Mouse (Mus musculus): Measurements from ENCODE around the gene 1700102P08Rik. TPM values are rescaled to one million over a fixed set of nuclear protein-coding genes. Genes with fewer than 3 reads are reported as not detected.
A peak's percentile ranks its signal among the peaks of the same experiment; 100 is the strongest.

1700102P08Rik gene
- polyA plus RNA-seq, 2 experiments = 0.96 to 1.0 TPM

DNA sequence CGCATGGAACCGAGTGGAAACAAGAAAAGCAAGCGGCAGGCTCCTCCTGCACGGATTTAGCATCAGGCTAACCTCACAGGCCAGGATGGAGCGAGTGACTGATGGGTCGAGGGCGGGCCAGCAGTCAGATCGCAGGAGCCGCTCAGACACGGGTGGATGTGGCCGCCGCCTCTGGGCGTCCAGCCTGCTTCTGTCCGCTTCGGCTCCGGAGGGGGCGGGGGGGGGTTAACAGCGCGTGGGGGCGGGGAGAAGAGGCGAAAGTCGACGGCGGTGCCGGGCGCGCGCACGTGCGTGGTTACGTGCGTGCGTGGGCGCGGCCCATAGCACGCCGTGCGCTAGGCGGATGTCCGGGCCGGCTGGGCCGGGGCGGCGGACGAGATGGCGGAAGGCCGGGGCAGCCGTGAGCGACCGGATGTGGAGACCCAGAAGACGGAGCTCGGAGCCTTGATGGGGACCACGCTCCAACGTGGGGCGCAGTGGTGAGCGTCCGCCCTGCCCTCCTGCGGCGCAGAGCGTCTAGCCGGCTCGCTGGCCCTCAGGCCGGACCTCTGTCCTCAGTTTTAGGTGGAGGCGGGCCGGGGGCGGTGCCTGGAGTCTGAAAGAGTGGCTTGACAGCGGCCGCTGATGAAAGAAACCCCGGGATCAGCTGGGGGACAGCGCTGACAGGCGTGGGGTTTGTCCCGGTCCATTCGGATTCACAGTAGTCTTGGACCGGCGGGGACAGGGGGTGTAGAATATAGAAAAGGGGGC lies 44.9 kb upstream of the 1700102P08Rik start, which contains the start of gene Usp4:
Gene Usp4, plus strand, starts transcription at position 314 of the 750 bp plus-strand sequence.
- Histone ChIP-seq H3K27me3 (ENCODE audit: control insufficient read depth, insufficient read depth, low read length) (no peaks in the 10 kb centered on the region), H3K27ac (replicated peaks; ENCODE audit: low read depth, low read length) (peak within 1 kb of the TSS; percentile 96), H3K4me3 (replicated peaks; ENCODE audit: low read length) (peak within 1 kb of the TSS; percentile 92), H3K4me2 (replicated peaks; ENCODE audit: low read depth, low read length, severe bottlenecking) (peak within 1 kb of the TSS; percentile 75), H3K4me1 (ENCODE audit: control insufficient read depth, insufficient read depth, low read length) (peaks cover 7% of the 10 kb centered on the region), H3K9ac (ENCODE audit: low read depth, low read length, severe bottlenecking) (peak within 1 kb of the TSS; percentile 87), H3K9me3 (ENCODE audit: control insufficient read depth, low read length) (no peaks in the 10 kb centered on the region), H3K36me3 (ENCODE audit: control insufficient read depth, insufficient read depth, low read length) (peaks cover 34% of the 10 kb centered on the region)
- WGBS = under 1% methylated on average over 47 of the region's 75 CpGs
- peak; percentile 68; the same call in 1 of the 2 replicates for TF ChIP-seq POLR2A (IDR thresholded peaks at IDR 0.05; ENCODE audit: borderline replicate concordance, extremely low read depth, insufficient read depth, insufficient read length)
- DNase-seq (ENCODE audit: low spot score) = peak; percentile 93
- ATAC-seq (ENCODE audit: low FRiP score, low read depth) = peak; percentile 95

DNA sequence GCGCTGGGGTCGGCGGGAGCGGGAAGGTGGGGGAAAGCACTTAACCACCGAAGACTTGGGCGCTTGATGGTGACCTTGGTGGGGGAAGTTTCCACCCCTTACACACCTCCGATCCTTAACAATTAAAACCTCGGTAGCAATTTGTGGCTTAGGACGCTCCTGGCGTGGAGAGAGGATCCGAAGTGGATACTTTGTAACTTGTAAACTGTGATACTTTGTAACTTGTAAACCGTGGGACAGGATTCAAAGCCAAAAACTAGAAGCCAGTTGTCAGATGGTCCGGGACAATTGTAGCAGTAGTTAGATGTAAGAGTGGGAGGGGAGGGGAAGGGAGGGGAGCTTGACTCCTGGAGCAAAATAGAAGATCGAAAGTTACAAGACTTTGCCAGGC lies 44.3 kb upstream of the 1700102P08Rik start:
- DNase-seq (ENCODE audit: low spot score) (no peak), ATAC-seq (ENCODE audit: low FRiP score, low read depth) (no peak)
- no peak for TF ChIP-seq POLR2A (IDR thresholded peaks at IDR 0.05; ENCODE audit: borderline replicate concordance, extremely low read depth, insufficient read depth, insufficient read length)
- Histone ChIP-seq H3K4me2 (replicated peaks; ENCODE audit: low read depth, low read length, severe bottlenecking) (peak overlapping the region; percentile 75), H3K9me3 (ENCODE audit: control insufficient read depth, low read length) (no peaks in the 10 kb centered on the region), H3K9ac (ENCODE audit: low read depth, low read length, severe bottlenecking) (peak overlapping the region; percentile 87), H3K27me3 (ENCODE audit: control insufficient read depth, insufficient read depth, low read length) (no peaks in the 10 kb centered on the region), H3K27ac (replicated peaks; ENCODE audit: low read depth, low read length) (peak overlapping the region; percentile 96), H3K36me3 (ENCODE audit: control insufficient read depth, insufficient read depth, low read length) (peaks cover 40% of the 10 kb centered on the region), H3K4me3 (replicated peaks; ENCODE audit: low read length) (peak overlapping the region; percentile 92), H3K4me1 (ENCODE audit: control insufficient read depth, insufficient read depth, low read length) (peaks cover 7% of the 10 kb centered on the region)
- 5% methylated on average over 14 of the region's 14 CpGs for WGBS

DNA sequence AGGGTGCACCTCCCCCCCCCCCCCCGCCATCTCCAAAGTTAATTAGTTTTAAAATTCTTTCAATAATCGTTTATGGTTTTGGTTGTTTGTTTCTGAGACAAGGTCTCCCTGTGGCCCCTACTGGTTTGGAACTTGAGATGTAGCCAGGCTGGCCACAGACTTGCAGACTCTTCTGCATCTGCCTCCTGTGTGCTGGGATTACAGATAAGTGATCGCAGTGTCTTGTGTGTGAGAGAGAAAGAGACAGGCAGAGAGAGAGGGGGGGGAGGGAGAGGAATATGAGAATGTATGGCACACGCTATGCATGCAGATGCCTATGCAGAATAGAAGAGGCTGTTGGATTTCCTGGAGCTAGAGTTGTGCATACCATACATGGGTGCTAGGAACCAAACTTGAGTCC lies 42.9 kb upstream of the 1700102P08Rik start:
- Histone ChIP-seq H3K27me3 (ENCODE audit: control insufficient read depth, insufficient read depth, low read length) (no peaks in the 10 kb centered on the region), H3K4me1 (ENCODE audit: control insufficient read depth, insufficient read depth, low read length) (peaks cover 7% of the 10 kb centered on the region), H3K4me3 (replicated peaks; ENCODE audit: low read length) (no peak overlapping the region), H3K4me2 (replicated peaks; ENCODE audit: low read depth, low read length, severe bottlenecking) (no peak overlapping the region), H3K9me3 (ENCODE audit: control insufficient read depth, low read length) (no peaks in the 10 kb centered on the region), H3K36me3 (ENCODE audit: control insufficient read depth, insufficient read depth, low read length) (peaks cover 54% of the 10 kb centered on the region), H3K27ac (replicated peaks; ENCODE audit: low read depth, low read length) (no peak overlapping the region), H3K9ac (ENCODE audit: low read depth, low read length, severe bottlenecking) (no peak overlapping the region)
- TF ChIP-seq POLR2A (IDR thresholded peaks at IDR 0.05; ENCODE audit: borderline replicate concordance, extremely low read depth, insufficient read depth, insufficient read length) = no peak
- WGBS = 98% methylated on average over 4 of the region's 4 CpGs
- ATAC-seq (ENCODE audit: low FRiP score, low read depth) = no peak
- no peak for DNase-seq (ENCODE audit: low spot score)

DNA sequence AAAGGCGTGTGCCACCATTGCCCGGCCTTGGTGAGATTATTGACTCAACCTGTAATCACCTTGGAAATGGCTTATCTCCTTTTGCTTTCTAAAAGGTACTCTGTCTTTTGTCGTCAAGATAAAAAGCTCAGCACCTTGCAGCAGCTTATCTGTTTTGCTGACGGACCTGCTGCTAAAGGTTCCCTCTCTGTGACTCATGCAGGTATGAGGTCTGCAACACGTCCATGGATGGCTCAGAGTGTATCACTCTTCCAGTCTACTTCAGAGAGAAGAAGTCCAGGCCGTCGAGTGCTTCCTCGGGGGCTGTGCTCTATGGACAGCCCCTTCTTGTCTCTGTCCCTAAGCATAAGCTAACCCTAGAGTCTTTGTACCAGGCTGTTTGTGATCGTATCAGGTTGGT lies 14.4 kb upstream of the 1700102P08Rik start:
- no peaks in the 10 kb centered on the region for H3K9me3 ChIP-seq (ENCODE audit: control insufficient read depth, low read length)
- no peak overlapping the region for H3K27ac ChIP-seq (replicated peaks; ENCODE audit: low read depth, low read length)
- no peaks in the 10 kb centered on the region for H3K4me1 ChIP-seq (ENCODE audit: control insufficient read depth, insufficient read depth, low read length)
- TF ChIP-seq POLR2A (IDR thresholded peaks at IDR 0.05; ENCODE audit: borderline replicate concordance, extremely low read depth, insufficient read depth, insufficient read length) = no peak
- no peak overlapping the region for H3K4me3 ChIP-seq (replicated peaks; ENCODE audit: low read length)
- H3K9ac ChIP-seq (ENCODE audit: low read depth, low read length, severe bottlenecking) = no peak overlapping the region
- no peak overlapping the region for H3K4me2 ChIP-seq (replicated peaks; ENCODE audit: low read depth, low read length, severe bottlenecking)
- no peak for DNase-seq (ENCODE audit: low spot score)
- H3K27me3 ChIP-seq (ENCODE audit: control insufficient read depth, insufficient read depth, low read length) = no peaks in the 10 kb centered on the region
- 89% methylated on average over 9 of the region's 9 CpGs for WGBS
- ATAC-seq (ENCODE audit: low FRiP score, low read depth) = no peak
- peaks cover 97% of the 10 kb centered on the region for H3K36me3 ChIP-seq (ENCODE audit: control insufficient read depth, insufficient read depth, low read length)

DNA sequence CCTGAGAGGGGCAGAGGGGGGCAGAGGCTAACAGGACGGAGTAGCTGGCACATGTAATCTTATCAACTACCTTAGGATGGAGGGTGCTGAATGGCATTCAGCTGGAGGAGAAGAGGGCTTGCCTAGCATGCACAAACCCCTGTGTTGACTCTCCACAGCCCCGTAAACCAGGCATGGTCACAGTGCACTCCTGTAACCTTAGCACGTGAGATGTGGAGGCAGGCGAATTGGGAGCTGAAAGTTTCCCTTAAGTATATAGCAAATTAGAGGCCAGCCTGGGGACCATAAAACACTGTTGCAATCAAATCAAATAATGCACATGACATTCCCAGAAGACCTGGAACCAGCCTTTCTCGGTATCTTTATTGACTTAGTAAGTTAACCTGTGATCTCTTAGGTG lies 13.9 kb upstream of the 1700102P08Rik start:
- H3K36me3 ChIP-seq (ENCODE audit: control insufficient read depth, insufficient read depth, low read length) = peaks cover 97% of the 10 kb centered on the region
- H3K4me2 ChIP-seq (replicated peaks; ENCODE audit: low read depth, low read length, severe bottlenecking) = no peak overlapping the region
- WGBS = 74% methylated on average over 5 of the region's 5 CpGs
- H3K9me3 ChIP-seq (ENCODE audit: control insufficient read depth, low read length) = no peaks in the 10 kb centered on the region
- no peak overlapping the region for H3K9ac ChIP-seq (ENCODE audit: low read depth, low read length, severe bottlenecking)
- H3K4me3 ChIP-seq (replicated peaks; ENCODE audit: low read length) = no peak overlapping the region
- ATAC-seq (ENCODE audit: low FRiP score, low read depth) (no peak), DNase-seq (ENCODE audit: low spot score) (no peak)
- no peak overlapping the region for H3K27ac ChIP-seq (replicated peaks; ENCODE audit: low read depth, low read length)
- no peaks in the 10 kb centered on the region for H3K27me3 ChIP-seq (ENCODE audit: control insufficient read depth, insufficient read depth, low read length)
- no peaks in the 10 kb centered on the region for H3K4me1 ChIP-seq (ENCODE audit: control insufficient read depth, insufficient read depth, low read length)
- TF ChIP-seq POLR2A (IDR thresholded peaks at IDR 0.05; ENCODE audit: borderline replicate concordance, extremely low read depth, insufficient read depth, insufficient read length) = no peak
